Mouse (Mus musculus) ZHBTc4 (cell line): ENCODE results near the gene Odf3l2.

Experiments
- DNase-seq: peaks from one replicate; pipeline ENCODE4 v3.0.0-alpha.2; 2011; ENCODE audit warnings: low read depth, low spot score

Odf3l2 gene

DNA sequence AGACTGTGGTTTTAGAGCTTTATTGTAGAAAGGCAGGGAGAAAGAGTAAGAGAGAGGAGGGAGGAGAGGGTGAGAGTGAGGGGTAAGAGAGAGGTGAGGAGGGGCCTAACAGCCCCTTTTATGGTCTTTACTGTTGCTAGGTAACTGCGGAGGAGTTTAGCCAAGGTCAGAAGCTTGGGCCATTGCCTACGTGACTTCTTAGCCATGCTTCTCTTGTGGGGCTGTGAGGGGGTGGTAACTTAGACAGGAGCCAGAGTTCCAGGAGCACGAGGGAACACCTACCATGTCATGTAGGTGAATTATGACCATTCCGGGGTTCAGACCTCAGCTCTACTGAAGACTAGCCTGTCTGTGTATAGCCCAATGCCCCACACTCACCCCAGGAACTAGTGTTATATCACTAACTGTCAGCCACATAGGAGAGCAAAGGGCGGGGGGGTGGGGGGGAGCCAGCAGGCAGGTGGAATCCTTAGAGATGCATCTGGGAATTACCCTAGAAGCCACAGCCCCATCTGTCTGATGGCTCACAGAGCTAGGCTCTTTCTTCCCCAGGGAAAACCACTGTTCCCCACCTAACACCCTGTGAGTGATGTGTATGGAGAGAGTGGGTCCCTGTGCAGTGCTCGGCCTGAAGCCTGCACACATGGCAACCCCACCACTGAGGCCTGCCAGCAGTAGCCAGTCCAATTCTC lies 26.0 kb upstream of the Odf3l2 start:
- DNase-seq, result peak; percentile 63

DNA sequence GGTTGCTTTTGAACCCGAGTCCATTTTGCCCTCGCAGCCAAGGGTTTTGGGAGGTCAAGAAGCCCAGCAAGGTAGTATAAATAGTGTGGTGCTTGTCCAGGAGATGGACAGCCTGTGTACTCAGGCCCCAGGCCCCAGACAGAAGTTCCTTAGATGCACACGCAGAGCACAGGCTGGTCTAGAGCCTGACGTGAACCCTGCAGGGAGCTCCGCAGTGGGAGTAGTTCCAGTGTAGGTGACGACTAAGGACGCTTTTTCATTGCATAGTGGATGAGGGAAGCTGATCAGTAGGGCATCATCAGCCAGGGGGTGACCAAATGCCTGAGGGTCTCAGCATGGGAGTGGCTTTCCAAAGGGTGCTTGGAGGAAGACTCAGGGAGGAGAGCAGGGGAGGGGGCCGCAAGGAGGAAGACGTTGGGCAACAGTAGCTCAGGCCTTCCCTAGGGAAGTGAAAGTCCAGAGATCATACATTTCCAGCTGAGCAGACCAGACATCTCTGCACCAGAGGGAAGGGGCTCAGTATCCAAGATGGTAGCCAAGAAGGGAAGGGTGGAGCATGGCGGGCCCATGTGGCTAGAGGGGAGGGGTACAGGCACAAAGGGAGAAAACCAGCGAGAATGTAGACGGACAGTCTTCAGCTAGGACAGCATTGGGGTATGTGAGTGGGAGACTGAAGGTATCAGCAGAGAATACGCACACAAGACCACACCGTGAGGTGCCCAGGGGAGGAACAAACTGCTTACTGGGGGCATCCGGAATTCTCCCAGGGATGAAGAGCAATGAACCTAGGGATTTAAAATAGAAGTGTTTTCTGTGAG lies 24.7 kb upstream of the Odf3l2 start:
- DNase-seq, result peak; percentile 52

DNA sequence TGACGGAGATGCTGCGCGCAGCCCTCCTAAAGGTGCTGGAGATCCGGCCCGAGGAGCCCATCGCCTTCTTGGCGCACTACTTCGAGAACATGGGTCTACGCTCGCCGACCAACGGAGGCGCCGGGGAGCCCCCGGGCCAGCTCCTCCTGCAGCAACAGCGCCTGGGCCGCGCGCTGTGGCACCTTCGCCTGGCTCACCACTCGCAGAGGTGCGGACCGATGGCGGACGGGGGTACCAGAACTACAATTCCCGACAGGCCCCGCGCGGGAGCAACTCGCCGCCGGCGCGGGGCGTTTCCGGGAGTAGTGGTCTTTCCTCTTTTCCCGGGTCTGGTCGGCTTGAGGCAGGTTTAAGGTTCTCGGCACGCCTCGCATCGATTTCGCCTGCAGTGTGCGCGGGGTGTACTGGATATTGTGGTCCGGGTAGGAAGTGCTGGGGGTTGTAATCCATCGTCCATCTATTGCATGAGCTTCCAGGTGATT lies 24.1 kb upstream of the Odf3l2 start:
- peak; percentile 95 for DNase-seq

GRCm38 (mm10) chr10:79668771-79669575 lies 23.4 kb upstream of the Odf3l2 start, which contains the start of gene Tpgs1:
Tpgs1 (plus strand) TSS chr10:79669369.
- DNase-seq, result peak; percentile 94

- DNase-seq, result no peak
Measured at GRCm38 (mm10) chr10:79668076-79668475, 22.5 kb upstream of the Odf3l2 start.

- no peak for DNase-seq
Measured at GRCm38 (mm10) chr10:79666493-79666892, 21.0 kb upstream of the Odf3l2 start.

- DNase-seq, result no peak
Measured at GRCm38 (mm10) chr10:79665051-79665450, 19.5 kb upstream of the Odf3l2 start.

- DNase-seq, result peak; percentile 94
Measured at GRCm38 (mm10) chr10:79664131-79664665, 18.7 kb upstream of the Odf3l2 start, which contains the start of gene Madcam1. Madcam1 (plus strand) TSS chr10:79664559.

GRCm38 (mm10) chr10:79661861-79662260 lies 16.3 kb upstream of the Odf3l2 start:
- peak; percentile 75 for DNase-seq

- no peak for DNase-seq
Measured at GRCm38 (mm10) chr10:79660298-79660697, 14.8 kb upstream of the Odf3l2 start.

- peak; percentile 71 for DNase-seq
Measured at GRCm38 (mm10) chr10:79658829-79659228, 13.3 kb upstream of the Odf3l2 start.

DNA sequence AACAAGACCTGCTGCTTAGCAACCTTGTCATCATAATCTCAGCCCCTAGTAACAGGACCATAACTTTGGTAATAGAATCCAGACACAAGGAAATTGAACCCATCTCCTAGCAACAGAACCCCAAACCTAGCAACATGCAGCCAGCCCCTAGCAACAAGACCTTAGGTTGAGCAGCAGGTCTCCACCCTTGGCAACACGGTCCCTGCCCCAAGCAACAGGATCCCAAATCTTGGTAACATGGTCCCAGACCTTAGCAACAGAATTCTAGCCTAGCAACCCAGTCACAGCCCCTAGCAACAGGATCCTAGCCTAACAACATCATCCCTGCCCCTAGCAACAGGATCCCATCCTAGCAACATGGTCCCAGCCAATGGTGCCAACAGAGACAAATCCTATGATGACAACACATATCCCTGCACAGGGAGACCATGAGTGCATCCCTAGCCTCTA lies 9.4 kb upstream of the Odf3l2 start:
- no peak for DNase-seq

- no peak for DNase-seq
Measured at GRCm38 (mm10) chr10:79652789-79653188, 7.3 kb upstream of the Odf3l2 start.

DNA sequence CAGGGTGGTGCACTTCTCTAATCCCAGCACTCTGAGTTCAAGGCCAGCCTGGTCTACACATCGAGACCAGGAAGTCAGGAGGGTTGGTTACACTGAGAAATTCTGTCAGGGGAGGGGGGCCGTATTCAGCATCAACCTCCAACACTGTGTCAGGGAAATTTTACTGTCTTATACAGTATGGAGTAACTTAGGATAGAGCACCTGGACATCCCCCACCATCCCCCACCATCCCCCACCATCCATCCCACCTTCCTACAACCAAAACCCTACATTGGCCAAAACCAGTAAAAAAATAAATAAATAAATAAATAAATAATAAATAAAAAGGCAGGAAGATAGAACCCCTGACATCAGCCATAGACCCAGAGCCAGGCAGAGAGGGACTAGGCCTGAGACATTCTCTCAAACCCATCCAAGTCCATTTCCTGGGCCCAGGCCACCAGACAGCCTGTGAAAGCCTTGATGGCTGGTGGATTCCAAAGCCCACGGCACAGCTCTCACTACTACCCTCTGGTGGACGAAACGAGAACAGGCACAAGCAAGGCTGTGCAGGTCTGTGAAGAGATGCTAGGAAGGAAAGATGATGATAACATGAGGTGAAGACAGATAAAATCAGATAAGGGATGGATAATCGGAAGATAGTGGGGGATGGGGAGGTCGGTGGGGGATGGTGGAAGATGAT lies 3.7 kb upstream of the Odf3l2 start:
- peak; percentile 85 for DNase-seq

- DNase-seq, result peak; percentile 93
Measured at GRCm38 (mm10) chr10:79638486-79639204, 6.9 kb downstream of the Odf3l2 start.

DNA sequence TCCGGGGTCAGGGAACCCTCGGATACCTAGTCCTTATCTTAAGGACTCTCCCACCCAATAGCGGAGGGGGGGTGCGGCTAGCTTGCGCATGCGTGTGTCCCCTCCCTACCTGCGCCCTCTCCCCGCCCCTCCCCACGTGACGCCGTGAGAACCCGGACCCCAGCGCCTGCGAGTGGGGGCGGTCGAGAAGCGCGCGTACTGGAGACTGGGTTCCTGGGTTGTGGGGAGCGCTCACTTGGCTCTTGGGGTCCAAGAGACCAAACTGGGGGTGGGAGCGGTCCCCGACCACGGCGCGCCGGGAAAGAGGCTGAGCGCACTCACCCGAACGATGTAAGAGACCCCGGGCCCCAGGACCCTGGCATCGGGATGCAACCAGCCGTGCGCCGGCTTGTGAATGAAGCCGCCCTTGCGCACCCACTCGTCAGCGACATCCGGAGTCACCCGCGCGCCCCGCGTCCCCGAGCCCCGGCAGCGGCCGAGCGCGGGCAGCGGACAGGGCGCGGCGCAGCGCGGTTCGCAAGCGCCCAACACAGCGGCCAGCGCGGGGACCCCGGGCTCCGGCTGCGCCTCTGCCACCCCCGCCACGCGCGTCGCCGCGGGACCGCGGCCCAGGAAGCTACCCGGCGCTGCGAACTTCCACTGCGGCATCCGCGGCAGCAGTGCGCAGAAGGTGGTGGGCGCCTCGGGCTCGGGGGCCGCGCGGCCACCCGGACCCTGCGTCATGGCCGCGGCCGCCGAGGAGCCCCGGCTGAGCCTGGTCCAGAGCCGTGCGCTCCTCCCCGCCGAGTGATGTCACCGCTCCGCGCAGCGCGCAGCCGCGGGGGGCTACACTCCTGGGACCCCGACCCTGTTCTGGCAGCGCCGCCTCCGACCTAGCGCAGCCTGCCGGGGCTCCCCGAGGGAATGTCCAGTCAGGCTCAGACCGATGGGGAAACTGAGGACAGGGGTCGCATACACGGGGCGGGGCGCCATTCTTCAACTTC lies 8.1 kb downstream of the Odf3l2 start, which contains the start of gene Shc2:
Gene Shc2, minus strand, starts transcription at position 791 of the 983 bp plus-strand sequence.
- DNase-seq, result peak; percentile 84

- no peak for DNase-seq
Measured at GRCm38 (mm10) chr10:79636287-79636686, 9.3 kb downstream of the Odf3l2 start.

DNA sequence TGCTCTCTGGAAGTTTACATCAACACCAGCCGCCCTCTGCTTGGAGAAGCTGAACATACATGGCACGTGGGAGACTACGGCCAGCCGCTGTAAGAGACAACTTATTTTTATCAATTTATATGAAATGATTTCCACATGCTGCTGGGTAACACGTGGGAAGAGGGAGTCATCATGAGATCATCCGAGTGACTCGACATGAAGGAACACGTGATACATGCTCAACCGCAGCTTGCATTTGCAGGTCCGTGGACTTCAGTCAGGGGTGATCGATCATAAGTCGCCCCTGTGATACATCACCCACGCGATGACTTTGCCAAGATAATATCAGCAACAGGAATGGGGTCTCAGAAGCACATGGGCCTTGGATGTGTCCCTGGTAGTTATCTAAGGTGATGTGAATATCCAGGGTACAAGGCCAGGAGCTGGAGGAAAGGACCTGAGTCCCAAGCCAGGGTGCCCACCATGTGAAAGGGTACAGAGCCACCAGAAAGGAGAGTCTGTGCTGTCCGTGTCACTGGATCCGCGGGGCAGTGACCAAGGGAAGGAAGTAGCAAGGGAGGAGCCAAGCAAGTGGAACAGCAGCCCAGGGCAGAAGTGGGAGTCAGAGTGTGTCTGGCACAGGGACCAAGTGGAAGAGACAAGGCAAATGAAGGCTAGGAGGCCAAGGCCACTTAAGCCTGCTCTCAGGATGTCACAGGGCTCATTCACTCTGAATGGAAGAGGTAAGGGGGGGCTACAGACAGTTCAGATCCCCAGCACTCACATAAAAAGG lies 12.3 kb downstream of the Odf3l2 start:
- DNase-seq, result no peak
